Mouse (Mus musculus) layer of hippocampus, adult 8-10 months (tissue): ENCODE measurements around the gene Ifit3b. TPM values are rescaled to one million over a fixed set of nuclear protein-coding genes. Genes with fewer than 3 reads are reported as not detected.
A peak's percentile ranks its signal among the peaks of the same experiment; 100 is the strongest.
"Not testable (repeated sequence)": the region's sequence is repeated elsewhere in the genome, so short reads cannot be mapped to it uniquely, and the experiment has no call there.

ENCODE experiments used
- DNase-seq, 2 experiments: peaks; one replicate each; pipeline ENCODE4 v3.0.0; 2022; ENCODE audit warnings: low spot score in 2 of 2
- total RNA-seq, 4 experiments: library from RNA; stranded (reverse); gene quantifications; 2 replicates each; pipeline ENCODE4 v1.2.4; 2022

Gene Ifit3b
- total RNA-seq, 4 experiments from 2014 or later, result 2.5 to 8.8 (median 4.8) TPM

GRCm38 (mm10) chr19:34605472-34605871 lies 2.3 kb upstream of the Ifit3b start:
- no peak for DNase-seq

DNA sequence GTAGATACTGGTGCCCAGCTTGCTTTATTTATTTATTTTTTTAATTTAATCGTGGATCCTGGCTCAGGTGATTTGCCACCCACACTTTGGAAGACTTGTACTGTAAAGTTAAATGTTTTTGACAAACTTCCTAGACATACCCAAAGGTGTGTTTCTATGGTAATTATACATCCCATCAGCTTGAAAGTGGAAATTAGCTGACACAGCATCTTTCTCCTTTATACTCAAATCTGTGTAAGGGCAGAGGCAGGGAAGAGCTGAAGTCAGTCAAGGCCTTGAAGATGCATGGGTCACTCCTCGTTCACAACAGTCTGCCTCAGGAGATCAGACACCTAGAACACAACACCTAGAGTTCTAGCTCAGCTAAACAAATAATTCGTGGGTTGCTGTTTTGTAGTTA lies 2.3 kb downstream of the Ifit3b start:
- not testable (repeated sequence) for DNase-seq

- not testable (repeated sequence) for DNase-seq
Observed at GRCm38 (mm10) chr19:34612243-34613001, 4.7 kb downstream of the Ifit3b start.

- no peak for DNase-seq
Observed at GRCm38 (mm10) chr19:34620871-34621270, 13.1 kb downstream of the Ifit3b start.

DNA sequence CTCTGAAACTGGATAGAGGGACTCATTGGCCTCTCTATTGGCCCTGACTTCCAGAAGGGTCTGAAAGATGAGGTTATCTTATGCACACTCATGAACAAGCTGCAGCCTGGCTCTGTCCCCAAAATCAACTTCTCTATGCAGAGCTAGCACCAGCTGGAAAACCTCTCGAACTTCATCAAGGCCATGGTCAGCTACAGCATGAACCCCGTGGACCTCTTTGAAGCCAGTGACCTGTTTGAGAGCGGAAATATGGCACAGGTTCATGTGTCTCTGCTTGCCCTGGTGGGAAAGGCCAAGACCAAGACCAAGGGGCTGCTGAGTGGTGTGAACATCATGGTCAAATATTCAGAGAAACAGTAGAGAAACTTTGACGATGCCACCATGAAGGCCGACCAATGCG lies 16.0 kb downstream of the Ifit3b start:
- DNase-seq, result no peak

DNA sequence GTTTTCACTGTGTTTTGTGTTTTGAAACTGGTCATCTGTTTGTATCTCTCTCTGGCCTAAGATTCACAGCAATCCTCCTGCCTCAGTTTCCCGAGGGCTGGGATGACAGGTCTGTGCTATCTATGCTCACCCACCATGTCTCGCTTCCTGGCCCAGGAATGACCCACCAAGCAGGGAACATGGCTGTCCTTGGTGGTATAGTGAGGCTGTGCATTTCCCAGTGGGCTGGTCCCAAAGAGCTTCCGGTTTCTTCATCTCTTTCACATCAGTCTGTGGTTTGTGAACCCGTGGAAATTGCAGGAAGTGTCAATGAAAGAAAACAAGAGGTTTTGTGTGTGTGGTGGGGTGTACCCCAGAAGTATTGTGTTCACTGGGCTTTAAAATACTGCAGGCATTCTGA lies 16.9 kb downstream of the Ifit3b start:
- no peak for DNase-seq

DNA sequence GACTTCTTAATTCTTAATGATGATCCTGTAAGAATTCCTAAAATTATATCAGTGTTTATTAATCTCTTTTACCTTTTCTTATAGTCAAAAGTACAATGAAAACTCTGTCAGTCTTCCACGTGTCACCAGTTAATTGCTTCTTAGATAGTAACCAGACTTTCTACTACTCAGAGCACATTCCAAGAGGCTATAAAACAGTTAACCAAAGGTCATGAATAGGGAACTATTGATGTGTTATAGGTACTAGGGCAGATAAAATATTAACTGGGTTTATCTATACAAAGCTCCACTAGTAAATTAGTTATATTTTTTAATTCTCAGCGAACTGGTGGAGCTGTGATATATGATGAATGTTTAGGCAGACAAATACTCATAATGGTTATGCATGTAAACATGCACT lies 19.7 kb downstream of the Ifit3b start:
- no peak for DNase-seq

GRCm38 (mm10) chr19:34631487-34631886 lies 23.7 kb downstream of the Ifit3b start:
- DNase-seq, result no peak

GRCm38 (mm10) chr19:34633484-34633883 lies 25.7 kb downstream of the Ifit3b start:
- DNase-seq, result no peak

DNA sequence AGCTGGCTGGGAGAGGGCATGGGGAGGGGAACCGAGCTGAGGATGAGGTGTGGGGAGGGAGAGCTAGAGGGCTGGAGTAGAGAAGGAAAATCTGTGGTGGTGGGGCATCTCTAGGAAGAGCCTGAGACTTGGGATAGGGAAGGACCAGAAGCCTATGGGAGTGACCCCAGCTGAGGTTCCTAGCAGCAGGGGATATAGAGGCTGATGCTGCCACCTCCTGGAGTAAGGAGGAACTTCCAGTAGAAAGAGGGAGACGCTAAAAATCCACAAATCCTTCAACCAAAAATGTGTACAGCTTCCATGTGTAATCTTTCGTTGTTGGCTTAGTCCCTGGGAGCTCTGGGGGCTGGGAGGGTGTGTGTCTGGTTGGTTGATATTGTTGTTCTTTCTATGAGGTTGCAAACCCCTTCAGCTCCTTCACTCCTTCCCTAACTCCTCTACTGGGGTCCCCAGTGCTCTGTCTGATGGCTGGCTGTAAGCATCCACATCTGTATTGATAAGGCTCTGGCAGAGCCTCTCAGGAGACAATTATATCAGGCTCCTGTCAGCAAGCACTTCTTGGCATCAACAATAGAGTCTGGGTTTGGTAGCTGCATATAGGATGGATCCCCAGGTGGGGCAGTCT lies 29.3 kb downstream of the Ifit3b start:
- peak; percentile 27 to 58 for DNase-seq

DNA sequence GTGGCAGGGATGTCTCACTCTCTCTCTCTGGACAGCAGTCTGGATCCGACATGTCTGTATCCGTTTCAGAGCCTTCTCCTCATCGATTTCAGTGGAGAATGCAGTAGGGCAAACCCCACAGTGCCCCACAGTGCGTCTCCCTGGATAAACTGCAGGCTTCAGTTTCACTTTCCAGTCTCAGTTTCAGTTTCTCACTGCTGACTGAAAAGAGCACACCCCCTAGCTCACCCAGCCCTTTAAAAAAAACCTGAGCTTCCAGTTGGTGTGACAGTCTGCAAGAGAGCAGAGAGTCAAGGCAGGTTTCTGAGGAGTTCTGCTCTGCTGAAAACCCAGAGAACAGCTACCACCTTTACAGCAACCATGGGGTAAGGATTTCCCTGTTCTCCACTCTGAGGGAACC lies 32.9 kb downstream of the Ifit3b start, which contains the start of the genes Ifit1bl2 and Ifit1:
TSS of gene Ifit1bl2 (minus strand) at position 121 of the 400 bp plus-strand sequence.
TSS of gene Ifit1 (plus strand) at position 249 of the 400 bp plus-strand sequence.
- DNase-seq, result no peak

DNA sequence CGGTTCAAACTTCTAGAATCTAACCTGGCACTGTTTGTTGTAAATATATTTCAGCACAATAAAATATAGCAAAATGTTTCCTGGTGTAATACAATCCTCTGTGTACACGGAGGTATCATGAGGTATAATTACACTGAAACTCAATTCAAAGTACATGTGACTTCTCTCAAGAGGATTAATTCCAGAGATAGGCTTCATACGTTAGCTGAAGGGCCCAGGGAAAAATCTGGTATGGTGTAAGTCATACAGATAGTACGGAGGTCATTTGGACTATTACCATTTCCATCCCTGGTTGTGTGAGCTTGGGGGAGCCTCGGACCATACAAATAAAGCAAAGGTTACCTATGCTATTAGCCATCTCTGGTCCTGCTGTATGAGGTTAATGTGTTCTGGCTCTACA lies 34.8 kb downstream of the Ifit3b start:
- DNase-seq, result no peak

- DNase-seq, result not testable (repeated sequence)
Observed at GRCm38 (mm10) chr19:34647630-34648029, 39.9 kb downstream of the Ifit3b start.

DNA sequence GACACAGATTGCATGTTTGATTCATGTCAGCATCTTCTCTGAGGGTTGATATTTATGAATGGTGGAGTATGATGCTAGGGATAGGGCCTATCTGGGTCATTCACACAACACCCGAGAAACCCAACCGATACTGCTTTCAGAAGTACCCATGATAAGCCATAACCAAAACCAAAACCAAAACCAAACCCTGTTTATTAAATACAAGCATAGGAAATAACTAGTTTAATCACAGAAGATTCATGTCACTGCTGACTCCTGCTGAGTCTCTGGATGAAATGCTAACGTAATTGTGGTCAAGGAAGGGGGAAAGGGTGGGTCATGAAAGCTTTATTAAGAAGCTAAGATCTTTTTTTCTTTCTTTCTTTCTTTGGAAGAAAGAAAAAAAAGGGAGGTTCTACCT lies 42.5 kb downstream of the Ifit3b start:
- DNase-seq, result no peak

GRCm38 (mm10) chr19:34650997-34651396 lies 43.2 kb downstream of the Ifit3b start:
- no peak for DNase-seq

GRCm38 (mm10) chr19:34655227-34655805 lies 47.5 kb downstream of the Ifit3b start:
- DNase-seq, result no peak

DNA sequence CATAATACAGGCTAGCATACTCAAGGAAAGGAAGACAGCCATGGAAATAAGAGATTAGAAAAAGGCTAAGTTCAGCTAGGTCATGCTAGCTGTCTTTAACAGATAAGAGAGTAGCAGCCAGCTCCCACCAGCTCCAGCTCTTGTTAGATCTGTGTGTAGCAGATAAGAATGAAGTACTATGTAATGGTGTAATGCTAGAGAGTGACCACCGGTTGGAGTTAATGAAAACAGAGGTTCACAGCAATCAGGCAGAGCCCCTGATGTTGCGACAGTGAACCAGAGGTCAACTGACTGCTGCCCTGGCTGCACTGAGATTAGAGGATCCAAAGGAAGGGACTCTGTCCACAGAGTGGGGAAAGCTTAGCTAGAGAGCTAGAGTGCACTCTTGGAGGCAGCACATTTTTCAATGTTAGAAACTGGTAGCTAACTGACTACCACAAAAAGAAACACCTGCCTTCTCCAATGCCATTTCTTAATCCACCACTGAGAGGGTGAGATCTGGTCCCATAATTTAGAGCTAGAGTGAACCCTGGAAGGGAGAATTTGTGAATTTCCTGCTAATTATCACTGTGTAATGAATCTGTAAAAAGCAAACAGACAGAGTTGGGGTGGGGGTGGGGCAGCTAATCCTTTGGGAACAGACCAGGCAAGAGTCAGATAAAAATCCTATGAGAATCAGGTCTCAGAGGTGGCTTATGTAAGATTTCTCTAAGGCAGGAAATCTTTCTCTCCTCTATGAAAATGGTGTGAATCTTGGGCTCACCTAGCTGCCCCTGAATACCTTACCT lies 48.9 kb downstream of the Ifit3b start:
- no peak for DNase-seq

- peak; percentile 15 to 61 for DNase-seq
Observed at GRCm38 (mm10) chr19:34662067-34662507, 54.3 kb downstream of the Ifit3b start.

GRCm38 (mm10) chr19:34662740-34663139 lies 55.0 kb downstream of the Ifit3b start:
- no peak for DNase-seq
